Mouse (Mus musculus) stomach, embryonic 14.5 days (tissue): ENCODE results near the gene Anxa6. TPM values are rescaled to one million over a fixed set of nuclear protein-coding genes. Genes with fewer than 3 reads are reported as not detected.

Experiments
- ATAC-seq: fragments of 200-750 bp; cut with Nextera tagmentation; 2 replicates; pipeline ENCODE4 v1.8.0; 2017; ENCODE audit warnings: low read depth, moderate TSS enrichment; ENCODE audit not compliant: insufficient number of reproducible peaks, insufficient read depth, low FRiP score
- H3K27ac ChIP-seq: fragments of 300-500 bp; sonication (generic); 2 replicates; pipeline ENCODE4 v1.5.1; 2014; ENCODE audit warnings: mild to moderate bottlenecking, low read length, moderate library complexity, mixed read lengths
- H3K27me3 ChIP-seq: fragments of 300-500 bp; sonication (generic); 2 replicates; pipeline ENCODE4 v1.6.1; 2014; ENCODE audit warnings: low read length, control low read depth, mixed read lengths; ENCODE audit not compliant: control insufficient read depth, insufficient read depth
- H3K36me3 ChIP-seq: fragments of 300-500 bp; sonication (generic); 2 replicates; pipeline ENCODE4 v1.6.1; 2014; ENCODE audit warnings: mild to moderate bottlenecking, control low read depth, low read length, moderate library complexity, mixed read lengths; ENCODE audit not compliant: control insufficient read depth, insufficient read depth
- H3K4me1 ChIP-seq: fragments of 300-500 bp; sonication (generic); 2 replicates; pipeline ENCODE4 v1.6.1; 2014; ENCODE audit warnings: low read length, control low read depth, mixed read lengths; ENCODE audit not compliant: control insufficient read depth, insufficient read depth
- H3K4me2 ChIP-seq: fragments of 300-500 bp; sonication (generic); replicated peaks from 2 replicates; pipeline ENCODE4 v1.6.1; 2014; ENCODE audit warnings: low read depth, low read length, control low read depth
- H3K4me3 ChIP-seq: fragments of 300-500 bp; sonication (generic); 2 replicates; pipeline ENCODE4 v1.5.1; 2014; ENCODE audit warnings: low read depth, low read length, control low read depth
- H3K9ac ChIP-seq: fragments of 300-500 bp; sonication (generic); replicated peaks from 2 replicates; pipeline ENCODE4 v1.6.1; 2014; ENCODE audit warnings: low read depth, mild to moderate bottlenecking, control low read depth, low read length, moderate library complexity, mixed read lengths
- H3K9me3 ChIP-seq: fragments of 300-500 bp; sonication (generic); 2 replicates; pipeline ENCODE4 v1.6.1; 2016; ENCODE audit warnings: low read depth, low read length, control low read depth; ENCODE audit not compliant: control insufficient read depth
- WGBS: fragments of 180-500 bp; shearing (Covaris S2); extraction: QIAGEN DNeasy Blood & Tissue Kit; methylation state at CpG from one replicate; pipeline ENCODE4 v1.1.7; 2014; 5-methylcytosine and 5-hydroxymethylcytosine counted together
- polyA plus RNA-seq: library from polyadenylated mRNA; unstranded; fragments of >200 nt; fragmentation: Nextera tagmentation; extraction: Ambion mirVana; gene quantifications from 2 replicates; pipeline ENCODE4 v1.2.1, GENCODE M21; 2014

Gene Anxa6
- polyA plus RNA-seq, 1 experiment from 2014 or later: 400 TPM

GRCm38 (mm10) chr11:55072467-55072866 lies 39.2 kb upstream of the Anxa6 start:
- no peak overlapping the region for H3K9ac ChIP-seq
- H3K4me1 ChIP-seq: no peaks in the 10 kb centered on the region; the same call in 1 of the 2 replicates
- no peak overlapping the region for H3K4me3 ChIP-seq
- no peaks in the 10 kb centered on the region for H3K9me3 ChIP-seq
- 80% methylated on average over 8 of the region's 8 CpGs for WGBS
- H3K27ac ChIP-seq: no peak overlapping the region
- no peak overlapping the region for H3K4me2 ChIP-seq
- H3K36me3 ChIP-seq: no peaks in the 10 kb centered on the region
- no peaks in the 10 kb centered on the region for H3K27me3 ChIP-seq
- no peak for ATAC-seq

DNA sequence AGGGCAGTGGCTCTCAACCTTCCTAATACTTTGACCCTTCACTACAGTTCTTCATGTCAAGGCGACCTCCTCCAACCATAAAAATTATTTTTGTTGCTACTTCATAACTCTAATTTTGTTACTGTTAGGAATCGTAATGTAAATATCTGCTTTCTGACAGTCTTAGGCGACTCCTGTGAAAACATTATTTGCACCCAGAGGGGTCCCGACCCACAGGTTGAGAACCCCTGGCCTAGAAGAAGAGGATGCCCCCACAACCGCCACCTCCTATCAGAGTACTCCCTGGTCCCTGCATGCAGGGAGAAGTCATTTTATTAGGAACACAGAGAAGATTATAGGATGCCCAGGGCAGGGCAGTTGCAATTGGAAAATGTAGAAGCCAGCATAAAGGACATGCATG lies 38.1 kb upstream of the Anxa6 start:
- H3K9ac ChIP-seq: no peak overlapping the region

DNA sequence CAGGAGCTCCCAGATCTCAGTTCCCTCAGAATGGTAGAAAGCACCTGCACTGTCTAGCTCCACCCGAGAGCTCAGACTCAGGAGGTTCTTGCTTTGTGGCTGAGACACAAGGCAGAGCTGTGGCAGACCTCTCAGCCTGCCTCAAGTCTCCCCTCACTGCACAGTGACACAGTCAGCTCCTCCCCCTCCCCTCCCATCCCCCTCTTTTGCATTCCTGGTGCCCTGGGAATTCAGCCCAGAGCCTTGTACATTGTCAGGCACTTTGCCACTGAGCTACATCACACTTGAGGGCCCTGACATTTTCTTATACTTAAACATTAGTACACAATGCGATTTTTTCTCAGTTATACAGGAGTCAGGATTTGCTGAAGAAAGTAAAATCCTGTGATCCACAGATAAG lies 35.8 kb upstream of the Anxa6 start:
- Histone ChIP-seq H3K27ac (no peak overlapping the region), H3K4me2 (no peak overlapping the region), H3K27me3 (no peaks in the 10 kb centered on the region), H3K36me3 (no peaks in the 10 kb centered on the region), H3K4me1 (no peaks in the 10 kb centered on the region), H3K9me3 (no peaks in the 10 kb centered on the region), H3K4me3 (no peak overlapping the region), H3K9ac (no peak overlapping the region)
- no peak for ATAC-seq
- 46% methylated on average over 2 of the region's 2 CpGs for WGBS

More for the DNA sequence above, 38.1 kb upstream of the Anxa6 start:
- Histone ChIP-seq H3K27ac (no peak overlapping the region), H3K4me2 (no peak overlapping the region), H3K9me3 (no peaks in the 10 kb centered on the region), H3K27me3 (no peaks in the 10 kb centered on the region), H3K4me1 (no peaks in the 10 kb centered on the region), H3K4me3 (no peak overlapping the region), H3K36me3 (no peaks in the 10 kb centered on the region)
- 83% methylated on average over 5 of the region's 5 CpGs for WGBS
- ATAC-seq: no peak

DNA sequence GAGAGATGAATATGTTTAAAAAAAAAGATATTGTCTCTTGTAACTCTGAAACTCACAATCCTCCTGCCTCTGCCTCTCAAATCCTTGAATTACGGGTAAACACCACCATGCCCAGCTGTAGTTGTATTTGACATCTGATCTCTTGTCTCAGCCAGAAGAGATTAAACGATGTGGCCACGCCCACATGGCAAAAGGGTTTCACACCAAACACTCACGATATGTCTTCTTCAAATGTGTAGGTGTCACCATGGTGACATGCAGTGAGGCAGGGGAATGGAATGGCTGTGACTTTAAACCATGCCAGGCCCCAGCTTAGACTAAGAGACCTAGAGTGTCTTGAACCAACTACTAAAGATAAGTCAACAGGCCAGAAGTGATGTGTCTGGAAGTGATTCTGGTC lies 33.7 kb upstream of the Anxa6 start:
- Histone ChIP-seq H3K27me3 (no peaks in the 10 kb centered on the region), H3K9me3 (no peaks in the 10 kb centered on the region), H3K36me3 (no peaks in the 10 kb centered on the region), H3K4me1 (no peaks in the 10 kb centered on the region), H3K4me3 (no peak overlapping the region), H3K4me2 (no peak overlapping the region), H3K9ac (no peak overlapping the region), H3K27ac (no peak overlapping the region)
- ATAC-seq: no peak
- 54% methylated on average over 4 of the region's 4 CpGs for WGBS

GRCm38 (mm10) chr11:55062856-55063255 lies 29.6 kb upstream of the Anxa6 start:
- no peak overlapping the region for H3K27ac ChIP-seq
- no peaks in the 10 kb centered on the region for H3K4me1 ChIP-seq
- H3K4me3 ChIP-seq: no peak overlapping the region
- ATAC-seq: no peak
- H3K4me2 ChIP-seq: no peak overlapping the region
- H3K27me3 ChIP-seq: no peaks in the 10 kb centered on the region
- H3K9me3 ChIP-seq: no peaks in the 10 kb centered on the region
- 25% methylated on average over 5 of the region's 5 CpGs for WGBS
- H3K9ac ChIP-seq: no peak overlapping the region
- H3K36me3 ChIP-seq: no peaks in the 10 kb centered on the region

GRCm38 (mm10) chr11:55060802-55061201 lies 27.6 kb upstream of the Anxa6 start:
- Histone ChIP-seq H3K36me3 (no peaks in the 10 kb centered on the region), H3K4me1 (no peaks in the 10 kb centered on the region), H3K27me3 (no peaks in the 10 kb centered on the region), H3K4me2 (no peak overlapping the region), H3K9me3 (no peaks in the 10 kb centered on the region), H3K9ac (no peak overlapping the region), H3K4me3 (no peak overlapping the region), H3K27ac (no peak overlapping the region)
- WGBS: 90% methylated on average over 5 of the region's 5 CpGs
- ATAC-seq: no peak

DNA sequence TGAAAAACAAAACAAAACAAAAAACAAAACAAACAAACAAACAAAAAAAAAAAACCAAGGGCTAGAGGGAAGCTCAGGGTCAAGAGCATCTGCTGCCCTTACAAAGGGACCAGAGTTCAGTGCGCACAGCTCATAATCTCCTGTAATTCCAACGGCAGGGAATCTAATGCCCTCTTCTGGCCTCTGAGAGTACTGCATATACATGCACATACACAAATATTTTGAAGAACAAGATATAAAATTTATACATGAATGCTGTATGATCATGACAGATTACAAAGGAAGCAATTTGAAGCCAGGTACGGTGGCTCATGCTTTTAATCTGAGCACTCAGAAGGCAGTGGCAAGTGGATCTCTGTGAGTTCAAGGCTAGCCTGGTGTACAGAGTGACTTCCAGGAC lies 24.3 kb upstream of the Anxa6 start:
- no peaks in the 10 kb centered on the region for H3K9me3 ChIP-seq

GRCm38 (mm10) chr11:55050837-55051510 lies 17.7 kb upstream of the Anxa6 start:
- Histone ChIP-seq H3K27ac (no peak overlapping the region), H3K27me3 (no peaks in the 10 kb centered on the region), H3K4me2 (no peak overlapping the region), H3K9ac (no peak overlapping the region), H3K4me3 (no peak overlapping the region), H3K36me3 (no peaks in the 10 kb centered on the region), H3K4me1 (no peaks in the 10 kb centered on the region), H3K9me3 (no peaks in the 10 kb centered on the region)
- no peak for ATAC-seq
- 68% methylated on average over 7 of the region's 7 CpGs for WGBS

More for the DNA sequence above, 24.3 kb upstream of the Anxa6 start:
- H3K4me3 ChIP-seq: no peak overlapping the region
- H3K27me3 ChIP-seq: no peaks in the 10 kb centered on the region
- H3K4me1 ChIP-seq: no peaks in the 10 kb centered on the region
- no peak overlapping the region for H3K4me2 ChIP-seq
- no peak overlapping the region for H3K27ac ChIP-seq
- H3K9ac ChIP-seq: no peak overlapping the region
- 77% methylated on average over 3 of the region's 3 CpGs for WGBS
- H3K36me3 ChIP-seq: no peaks in the 10 kb centered on the region
- no peak for ATAC-seq

DNA sequence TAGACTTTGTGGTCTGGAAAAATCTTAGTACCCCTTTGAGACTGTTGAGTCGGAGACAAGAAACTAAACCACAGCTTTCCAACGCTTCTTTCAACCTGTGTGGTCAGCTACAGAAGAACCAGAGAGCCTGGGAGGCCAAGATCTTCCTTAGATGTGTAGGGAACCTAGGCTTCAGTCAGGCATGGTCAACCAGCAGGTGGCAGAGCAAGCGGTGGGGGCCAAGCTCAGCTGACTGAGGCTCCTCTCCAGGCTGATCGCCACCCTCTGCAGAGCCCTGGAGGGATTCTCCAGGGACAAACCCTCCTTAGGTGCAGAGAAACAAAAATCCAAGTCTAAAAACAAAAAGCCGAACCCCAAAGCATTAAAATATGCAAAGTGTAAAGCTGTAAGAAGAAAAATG lies 13.4 kb upstream of the Anxa6 start:
- H3K4me3 ChIP-seq: no peak overlapping the region
- H3K36me3 ChIP-seq: no peaks in the 10 kb centered on the region
- no peaks in the 10 kb centered on the region for H3K4me1 ChIP-seq
- no peak overlapping the region for H3K27ac ChIP-seq
- H3K27me3 ChIP-seq: no peaks in the 10 kb centered on the region
- no peak for ATAC-seq
- H3K4me2 ChIP-seq: no peak overlapping the region
- WGBS: 55% methylated on average over 5 of the region's 5 CpGs
- H3K9me3 ChIP-seq: no peaks in the 10 kb centered on the region
- H3K9ac ChIP-seq: no peak overlapping the region
